Mouse (Mus musculus) testis, adult 2 months (tissue): ENCODE measurements around the gene Prss2. TPM values are rescaled to one million over a fixed set of nuclear protein-coding genes. Genes with fewer than 3 reads are reported as not detected.
"Not testable (repeated sequence)": the region's sequence is repeated elsewhere in the genome, so short reads cannot be mapped to it uniquely, and the experiment has no call there.

Experiments used
- H3K27ac ChIP-seq: fragments of 200-500 bp; 2 replicates; pipeline ENCODE4 v1.5.1; 2012; ENCODE audit warnings: low read depth, low read length; ENCODE audit not compliant: control insufficient read depth, insufficient read depth
- H3K27me3 ChIP-seq: fragments of 200-500 bp; 2 replicates; pipeline ENCODE4 v1.6.1; 2012; ENCODE audit warnings: mild to moderate bottlenecking, low read length, moderate library complexity; ENCODE audit not compliant: control insufficient read depth, insufficient read depth
- H3K36me3 ChIP-seq: fragments of 200-500 bp; 2 replicates; pipeline ENCODE4 v1.6.1; 2012; ENCODE audit warnings: mild to moderate bottlenecking, low read length; ENCODE audit not compliant: control insufficient read depth, insufficient read depth
- H3K4me1 ChIP-seq: fragments of 200-500 bp; 2 replicates; pipeline ENCODE4 v1.6.1; 2012; ENCODE audit warnings: low read length; ENCODE audit not compliant: control insufficient read depth, insufficient read depth
- H3K4me3 ChIP-seq: fragments of 200-500 bp; 2 replicates; pipeline ENCODE4 v1.5.1; 2012; ENCODE audit warnings: low read depth, mild to moderate bottlenecking, low read length, moderate library complexity, mixed read lengths; ENCODE audit not compliant: control insufficient read depth
- CTCF ChIP-seq: fragments of 200-500 bp; IDR thresholded peaks from 2 replicates; pipeline ENCODE4 v1.5.1; 2012; ENCODE audit warnings: low read depth, mild to moderate bottlenecking, inconsistent platforms, low read length, moderate library complexity; ENCODE audit not compliant: control insufficient read depth, insufficient read depth, insufficient replicate concordance
- POLR2A ChIP-seq: fragments of 200-500 bp; IDR thresholded peaks from 2 replicates; pipeline ENCODE4 v1.6.1; 2012; ENCODE audit warnings: low read depth, mild to moderate bottlenecking, inconsistent platforms, low read length, moderate library complexity; ENCODE audit not compliant: control insufficient read depth
- polyA plus RNA-seq: library from polyadenylated mRNA; depleted of rRNA; stranded (reverse); fragments of >200 nt; gene quantifications from 2 replicates; pipeline ENCODE4 v1.2.3, GENCODE M21; 2012

The Prss2 gene
- polyA plus RNA-seq, 1 experiment = 2.9 TPM

DNA sequence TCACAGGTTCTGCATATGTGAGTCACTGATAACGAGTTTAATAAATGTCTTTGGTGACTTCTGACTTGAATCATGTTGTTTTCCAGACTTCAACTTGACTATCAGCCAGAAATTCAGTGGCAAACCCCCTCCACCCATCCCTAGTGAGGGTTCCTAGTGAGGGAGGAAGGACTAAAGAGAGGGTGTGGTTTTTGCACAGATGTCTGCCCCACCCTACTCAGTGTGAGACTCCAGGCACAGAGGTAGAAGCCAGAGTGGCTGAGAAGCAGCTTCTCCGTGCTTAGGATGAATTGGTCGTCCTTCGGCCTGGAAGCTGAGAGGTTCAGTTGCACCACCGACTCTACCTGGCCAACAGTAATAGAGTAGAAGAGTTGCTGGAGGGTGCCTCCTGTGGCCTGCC is 35.9 kb downstream of the Prss2 start:
- no peaks in the 10 kb centered on the region for H3K36me3 ChIP-seq

DNA sequence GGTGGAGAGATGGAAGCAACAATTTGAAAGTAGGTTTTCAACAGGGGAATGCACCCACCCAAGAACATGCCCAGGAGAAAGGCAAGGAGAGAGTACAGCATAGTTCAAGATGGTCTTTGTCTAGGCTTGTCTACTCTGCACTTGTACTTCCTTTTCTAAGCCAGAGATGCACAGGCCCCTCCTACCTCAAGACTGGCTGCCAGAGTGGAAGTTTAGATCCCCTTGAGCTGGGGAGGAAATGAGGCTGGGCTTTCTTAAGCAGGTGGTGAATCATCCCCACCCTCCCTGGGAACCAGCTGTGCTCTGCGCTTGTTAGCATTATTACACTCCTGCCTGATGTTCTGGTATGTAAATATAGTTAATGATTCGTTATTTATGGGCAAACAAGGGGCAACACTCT is 36.7 kb downstream of the Prss2 start:
- Histone ChIP-seq H3K4me3 (no peak overlapping the region), H3K4me1 (no peaks in the 10 kb centered on the region), H3K27me3 (no peaks in the 10 kb centered on the region), H3K27ac (no peak overlapping the region), H3K36me3 (no peaks in the 10 kb centered on the region)
- TF ChIP-seq CTCF = no peak
- TF ChIP-seq POLR2A = no peak

More for the DNA sequence above, 35.9 kb downstream of the Prss2 start:
- Histone ChIP-seq H3K27ac (no peak overlapping the region), H3K4me1 (no peaks in the 10 kb centered on the region), H3K4me3 (no peak overlapping the region), H3K27me3 (no peaks in the 10 kb centered on the region)
- TF ChIP-seq CTCF (no peak), POLR2A (no peak)

DNA sequence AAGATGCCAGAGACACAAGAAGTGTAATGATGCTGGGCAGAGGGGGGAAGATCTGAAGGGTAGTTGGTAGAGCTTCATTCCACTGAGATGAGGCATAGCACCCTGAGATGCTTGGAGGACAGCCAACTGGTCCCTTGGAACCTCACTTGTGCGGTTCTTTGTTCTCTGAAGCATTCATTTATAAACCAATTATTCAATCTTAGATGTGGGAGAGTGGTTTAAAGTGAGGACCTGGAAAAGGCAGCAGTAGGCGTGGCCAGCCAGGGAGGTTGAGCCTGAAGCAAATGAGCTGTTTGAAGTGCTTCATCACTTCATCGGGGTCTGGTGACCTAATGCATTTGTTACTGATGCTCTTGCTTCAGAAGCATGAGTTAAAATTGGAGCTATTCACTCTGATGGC is 37.7 kb downstream of the Prss2 start:
- Histone ChIP-seq H3K27ac (no peak overlapping the region), H3K27me3 (no peaks in the 10 kb centered on the region), H3K4me1 (no peaks in the 10 kb centered on the region), H3K36me3 (no peaks in the 10 kb centered on the region), H3K4me3 (no peak overlapping the region)
- no peak for TF ChIP-seq POLR2A
- TF ChIP-seq CTCF = no peak

DNA sequence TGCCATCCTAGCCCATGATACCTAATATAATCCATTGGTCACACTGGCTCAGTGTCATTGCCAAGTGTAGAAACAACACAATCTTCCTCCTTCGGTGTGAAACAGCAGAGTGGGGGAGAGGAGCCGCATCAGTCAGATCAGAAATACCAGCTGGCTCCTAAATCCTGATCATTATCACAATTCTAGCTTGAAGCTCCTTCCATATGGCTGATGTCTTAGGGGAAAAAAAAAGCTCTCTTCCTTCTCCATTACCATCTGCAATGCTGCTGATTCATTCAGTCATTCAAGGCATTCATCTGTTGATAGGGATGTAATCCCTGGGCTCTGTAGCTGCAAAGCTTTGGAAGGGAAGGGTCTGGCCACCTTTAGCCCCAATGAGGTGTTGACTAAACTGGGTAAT is 38.7 kb downstream of the Prss2 start:
- no peaks in the 10 kb centered on the region for H3K4me1 ChIP-seq
- no peaks in the 10 kb centered on the region for H3K27me3 ChIP-seq
- no peak for TF ChIP-seq POLR2A
- no peak for TF ChIP-seq CTCF
- no peaks in the 10 kb centered on the region for H3K36me3 ChIP-seq
- H3K27ac ChIP-seq = no peak overlapping the region
- no peak overlapping the region for H3K4me3 ChIP-seq

DNA sequence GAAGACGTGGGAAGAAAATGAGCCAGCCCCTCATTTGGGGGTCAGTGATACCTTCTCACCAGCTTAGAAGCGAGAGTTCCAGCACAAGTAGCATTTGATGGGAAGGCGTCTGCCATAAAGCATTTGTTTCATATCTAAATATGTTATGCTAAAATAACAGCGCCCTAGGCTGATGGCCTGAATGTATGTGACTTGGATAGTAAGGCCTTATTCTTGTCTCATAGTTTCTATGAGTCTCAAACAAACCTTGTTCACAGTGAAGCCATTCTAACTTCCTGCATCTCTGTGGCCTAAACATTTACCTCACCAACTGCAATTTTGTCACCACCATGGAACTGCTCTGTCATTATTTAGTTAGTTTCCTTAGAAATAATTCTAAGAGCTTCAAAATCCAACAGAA is 41.0 kb downstream of the Prss2 start:
- Histone ChIP-seq H3K27me3 (no peaks in the 10 kb centered on the region), H3K4me3 (no peak overlapping the region), H3K27ac (no peak overlapping the region), H3K36me3 (no peaks in the 10 kb centered on the region), H3K4me1 (no peaks in the 10 kb centered on the region)
- no peak for TF ChIP-seq POLR2A
- TF ChIP-seq CTCF = no peak

DNA sequence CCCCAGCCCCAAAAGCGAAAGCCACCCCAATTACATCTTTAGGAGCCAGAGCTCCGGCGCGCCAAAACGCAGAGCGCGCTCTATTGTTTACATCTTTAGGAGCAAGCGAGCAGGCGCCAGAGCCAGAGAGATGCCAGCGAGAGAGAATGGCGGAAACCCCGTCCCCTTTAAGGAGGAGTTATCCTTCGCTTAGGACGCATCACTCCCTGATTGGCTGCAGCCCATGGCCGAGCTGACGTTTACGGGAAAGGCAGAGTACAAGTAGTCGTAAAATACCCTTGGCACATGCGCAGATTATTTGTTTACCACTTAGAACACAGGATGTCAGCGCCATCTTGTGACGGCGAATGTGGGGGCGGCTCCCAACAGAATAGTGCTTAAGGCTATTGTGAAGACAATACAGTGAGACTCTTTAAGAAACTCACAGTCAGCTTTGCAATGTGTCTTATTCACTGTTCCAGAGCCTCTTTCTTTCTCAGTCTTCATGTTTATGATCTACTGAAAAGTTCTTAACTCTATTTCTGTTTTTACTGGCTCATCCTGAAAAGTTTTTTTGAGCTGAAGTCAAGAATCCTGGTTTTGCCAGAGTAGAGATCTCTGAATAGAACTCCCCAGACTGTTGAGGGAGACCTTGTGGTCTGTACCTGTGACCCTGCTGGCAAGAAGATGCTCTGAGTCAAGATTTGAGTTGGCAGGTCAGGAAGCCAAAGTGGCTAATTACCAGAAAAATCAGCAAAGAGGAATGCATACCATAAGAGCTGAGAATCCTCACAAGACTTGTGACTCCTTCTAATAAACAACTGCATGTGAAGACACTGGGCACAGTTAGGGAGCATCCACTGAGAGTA is 41.7 kb downstream of the Prss2 start:
- not testable (repeated sequence) for H3K36me3 ChIP-seq, H3K27ac ChIP-seq, H3K4me1 ChIP-seq, H3K27me3 ChIP-seq, H3K4me3 ChIP-seq

DNA sequence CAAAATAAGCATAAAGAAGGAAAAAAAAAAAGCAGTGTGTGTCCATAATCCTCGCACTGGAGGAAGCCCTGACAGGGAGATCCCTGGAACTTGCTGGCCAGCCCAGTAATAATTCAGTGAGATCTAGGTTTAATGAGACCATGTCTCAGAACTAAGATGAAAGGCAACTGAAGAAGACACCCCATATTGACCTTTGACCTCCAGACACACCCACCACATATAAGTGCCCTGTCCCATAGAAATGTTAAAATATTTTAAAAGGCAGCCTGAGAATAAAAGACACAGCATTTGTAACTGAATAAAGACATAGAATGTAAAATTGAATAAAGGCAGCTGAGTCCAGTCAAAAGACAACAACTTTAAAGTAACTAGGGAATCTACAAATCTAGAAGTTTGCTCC is 43.7 kb downstream of the Prss2 start:
- no peak for TF ChIP-seq POLR2A
- TF ChIP-seq CTCF = no peak
- no peak overlapping the region for H3K4me3 ChIP-seq
- no peak overlapping the region for H3K27ac ChIP-seq
- no peaks in the 10 kb centered on the region for H3K27me3 ChIP-seq
- no peaks in the 10 kb centered on the region for H3K4me1 ChIP-seq
- no peaks in the 10 kb centered on the region for H3K36me3 ChIP-seq
